9 mouse cellular contexts compared by ENCODE assay signal in genomic region chr3:159548303-159548702, GRCm38 (mm10). TPM values are rescaled to one million over a fixed set of nuclear protein-coding genes. Genes with fewer than 3 reads are reported as not detected.
DNase-seq lines count a peak whose midpoint lies in the region; ATAC-seq and TF ChIP-seq lines count a peak whose summit lies in the region.
"Had no signal": no experiment of that assay in that cellular context is flagged by ENCODE, and none has a peak within 500 bp of the region (broad histone marks: within the 10 kb centered on the region; RNA-seq: fewer than 3 reads in every experiment).

No protein-coding gene starts in this region.

- no peaks in the 10 kb centered on the region for H3K4me1 ChIP-seq in heart, postnatal 0 days (ENCODE audit: control insufficient read depth, insufficient read depth)
- no peaks in the 10 kb centered on the region for H3K4me1 ChIP-seq in neural tube, embryonic 11.5 days (ENCODE audit: control insufficient read depth, insufficient read depth, low read length)
- no peaks in the 10 kb centered on the region for H3K4me1 ChIP-seq in neural tube, embryonic 15.5 days
- H3K4me1 ChIP-seq: limb, embryonic 13.5 days had no signal

- peak; percentile 40 for TF ChIP-seq CTCF in heart, postnatal 0 days (IDR thresholded peaks at IDR 0.05; ENCODE audit: low read depth)

- 60% methylated on average over 3 of the region's 3 CpGs for WGBS in heart, postnatal 0 days
- WGBS in neural tube, embryonic 11.5 days = 73% methylated on average over 3 of the region's 3 CpGs
- WGBS in neural tube, embryonic 15.5 days = 70% methylated on average over 3 of the region's 3 CpGs

- DNase-seq in heart, postnatal 0 days (ENCODE audit: low spot score) = no peak
- no peak for DNase-seq in heart, adult 18-20 months
- DNase-seq in neural tube, embryonic 11.5 days (ENCODE audit: low spot score) = peak; percentile 28
- peak; percentile 20 to 25 for DNase-seq in kidney, postnatal 4 days
- DNase-seq in ovary, adult 18-20 months (ENCODE audit: low spot score) = no peak
- DNase-seq in spleen, adult 18-20 months = no peak
- no peak for DNase-seq in heart, adult 11 months

- H3K4me2 ChIP-seq in heart, postnatal 0 days (ENCODE audit: low read depth, low read length) = no peak overlapping the region
- no peak overlapping the region for H3K4me2 ChIP-seq in neural tube, embryonic 11.5 days (ENCODE audit: low read depth)
- no peak overlapping the region for H3K4me2 ChIP-seq in neural tube, embryonic 15.5 days
- H3K4me2 ChIP-seq: limb, embryonic 13.5 days had no signal

- no peaks in the 10 kb centered on the region for H3K27me3 ChIP-seq in heart, postnatal 0 days (ENCODE audit: control insufficient read depth, insufficient read depth, low read length)
- H3K27me3 ChIP-seq in neural tube, embryonic 11.5 days (ENCODE audit: control insufficient read depth, insufficient read depth, low read length) = no peaks in the 10 kb centered on the region
- H3K27me3 ChIP-seq in neural tube, embryonic 15.5 days (replicated peaks) = no peaks in the 10 kb centered on the region
- H3K27me3 ChIP-seq: limb, embryonic 13.5 days had no signal

- H3K27ac ChIP-seq in heart, postnatal 0 days (ENCODE audit: low read depth) = no peak overlapping the region
- no peak overlapping the region for H3K27ac ChIP-seq in neural tube, embryonic 11.5 days (ENCODE audit: low read depth, low read length)
- H3K27ac ChIP-seq in neural tube, embryonic 15.5 days (replicated peaks) = no peak overlapping the region
- H3K27ac ChIP-seq: limb, embryonic 13.5 days had no signal

- no peak for ATAC-seq in heart, postnatal 0 days (ENCODE audit: insufficient read depth, low read depth)
- peak; percentile 31; the same call in 1 of the 2 replicates for ATAC-seq in neural tube, embryonic 11.5 days (ENCODE audit: insufficient read depth, low FRiP score, low TSS enrichment)
- ATAC-seq in neural tube, embryonic 15.5 days (ENCODE audit: low FRiP score) = no peak

- H3K36me3 ChIP-seq in heart, postnatal 0 days (replicated peaks; ENCODE audit: control insufficient read depth, insufficient read depth, low read length) = no peaks in the 10 kb centered on the region
- no peaks in the 10 kb centered on the region for H3K36me3 ChIP-seq in neural tube, embryonic 11.5 days (ENCODE audit: control insufficient read depth, insufficient read depth, low read length)
- H3K36me3 ChIP-seq in neural tube, embryonic 15.5 days = no peaks in the 10 kb centered on the region
- H3K36me3 ChIP-seq: limb, embryonic 13.5 days had no signal

- H3K4me3 ChIP-seq in heart, postnatal 0 days (ENCODE audit: low read depth, low read length) = no peak overlapping the region
- H3K4me3 ChIP-seq in neural tube, embryonic 11.5 days (ENCODE audit: low read depth, low read length) = no peak overlapping the region
- no peak overlapping the region for H3K4me3 ChIP-seq in neural tube, embryonic 15.5 days (replicated peaks)
- H3K4me3 ChIP-seq: limb, embryonic 13.5 days had no signal

- TF ChIP-seq EP300 in heart, postnatal 0 days (IDR thresholded peaks at IDR 0.05; ENCODE audit: low read depth) = no peak

- no peaks in the 10 kb centered on the region for H3K9me3 ChIP-seq in heart, postnatal 0 days (replicated peaks; ENCODE audit: control insufficient read depth, low read length)
- no peaks in the 10 kb centered on the region for H3K9me3 ChIP-seq in neural tube, embryonic 11.5 days (ENCODE audit: control insufficient read depth, low read length)
- no peaks in the 10 kb centered on the region for H3K9me3 ChIP-seq in neural tube, embryonic 15.5 days (replicated peaks)
- H3K9me3 ChIP-seq: limb, embryonic 13.5 days had no signal

- no peak overlapping the region for H3K9ac ChIP-seq in heart, postnatal 0 days (replicated peaks; ENCODE audit: low read depth, low read length)
- no peak overlapping the region for H3K9ac ChIP-seq in neural tube, embryonic 11.5 days (ENCODE audit: low read length)
- H3K9ac ChIP-seq in neural tube, embryonic 15.5 days (replicated peaks) = no peak overlapping the region
- H3K9ac ChIP-seq: limb, embryonic 13.5 days had no signal

RNA-seq across cellular contexts. Expression of gene Rpe65, which starts 50.7 kb away (rescaled TPM):
- total RNA-seq in heart, postnatal 0 days (2014; rRNA removed; ENCODE audit: low replicate concordance) = not detected in 2 replicates
- not detected in 2 replicates for polyA plus RNA-seq in heart, postnatal 0 days (2015; fragmentation: Nextera tagmentation; extraction: Ambion mirVana)
- not detected for total RNA-seq in heart, adult 18-20 months (2021)
- polyA plus RNA-seq in neural tube, embryonic 11.5 days (2014; fragmentation: Nextera tagmentation; extraction: Ambion mirVana) = not detected in 2 replicates
- not detected in 2 replicates for polyA plus RNA-seq in neural tube, embryonic 15.5 days (2015; fragmentation: Nextera tagmentation; extraction: Ambion mirVana)
- polyA plus RNA-seq: limb, embryonic 13.5 days had no signal

RNA-seq across cellular contexts. Expression of gene Depdc1a, which starts 53.1 kb away (rescaled TPM):
- total RNA-seq in heart, postnatal 0 days (2014; rRNA removed; ENCODE audit: low replicate concordance) = 11.2 and 23.2 TPM in 2 replicates
- polyA plus RNA-seq in heart, postnatal 0 days (2015; fragmentation: Nextera tagmentation; extraction: Ambion mirVana) = 10.5 and 11.7 TPM in 2 replicates
- total RNA-seq in heart, adult 18-20 months (2021) = under 1 TPM in 1 of 2 experiments, not detected in 1; 0.22 TPM
- 30.5 and 30.7 TPM in 2 replicates for polyA plus RNA-seq in neural tube, embryonic 11.5 days (2014; fragmentation: Nextera tagmentation; extraction: Ambion mirVana)
- polyA plus RNA-seq in neural tube, embryonic 15.5 days (2015; fragmentation: Nextera tagmentation; extraction: Ambion mirVana) = 3.4 and 8.8 TPM in 2 replicates

Comparison
In these comparisons a context has a peak if more than half of its experiments do, and no peak if none do; other contexts are left out.
1. DNase-seq: peak in neural tube, embryonic 11.5 days (single experiment) and kidney, postnatal 4 days (2 of 2); none in heart, postnatal 0 days (single experiment), heart, adult 18-20 months (0 of 2), ovary, adult 18-20 months (single experiment), spleen, adult 18-20 months (0 of 2) and heart, adult 11 months (single experiment).